Mouse (Mus musculus): ENCODE measurements at regions not wholly inside any gene's neighbourhood (a gene's known extent, or its start where the extent isn't known, plus 50 kb on each side); places are given as distances from the start of the nearest gene placed in this dataset.

GRCm38 (mm10) chr7:72788261-72788660, 481.9 kb upstream of the Mctp2 start:
- TF ChIP-seq CTCF (IDR thresholded peaks at IDR 0.05; ENCODE audit: extremely low read depth, insufficient read length, insufficient replicate concordance, low read depth, low read length) (no peak), POLR2A (IDR thresholded peaks at IDR 0.05; ENCODE audit: low read depth, low read length) (no peak)
